Mouse (Mus musculus) C2C12 (cell line): ENCODE measurements around the gene Sde2.

Experiments used
- CEBPB ChIP-seq: IDR thresholded peaks from one replicate; pipeline ENCODE4 v1.6.1; 2011; ENCODE audit warnings: low read depth, mild to moderate bottlenecking, control low read depth, moderate library complexity
- CTCF ChIP-seq: IDR thresholded peaks from one replicate; pipeline ENCODE4 v1.5.1; 2011; ENCODE audit not compliant: control insufficient read depth, insufficient read depth, insufficient read length
- FOSL1 ChIP-seq: IDR thresholded peaks from one replicate; pipeline ENCODE4 v1.8.0; 2011; ENCODE audit warnings: mild to moderate bottlenecking, low read length; ENCODE audit not compliant: poor library complexity, insufficient read depth, severe bottlenecking
- MAX ChIP-seq: IDR thresholded peaks from one replicate; pipeline ENCODE4 v1.6.1; 2011; ENCODE audit warnings: mild to moderate bottlenecking, control low read depth
- MYOD1 ChIP-seq: IDR thresholded peaks from one replicate; pipeline ENCODE4 v1.6.1; 2011; ENCODE audit warnings: low read depth; ENCODE audit not compliant: control insufficient read depth, insufficient read length
- MYOG ChIP-seq: IDR thresholded peaks from one replicate; pipeline ENCODE4 v1.6.1; 2011; ENCODE audit not compliant: control insufficient read depth, insufficient read length; ENCODE audit errors: extremely low read depth
- USF1 ChIP-seq: IDR thresholded peaks from one replicate; pipeline ENCODE4 v1.6.1; 2011; ENCODE audit warnings: low read depth, mild to moderate bottlenecking, control low read depth, moderate library complexity

DNA sequence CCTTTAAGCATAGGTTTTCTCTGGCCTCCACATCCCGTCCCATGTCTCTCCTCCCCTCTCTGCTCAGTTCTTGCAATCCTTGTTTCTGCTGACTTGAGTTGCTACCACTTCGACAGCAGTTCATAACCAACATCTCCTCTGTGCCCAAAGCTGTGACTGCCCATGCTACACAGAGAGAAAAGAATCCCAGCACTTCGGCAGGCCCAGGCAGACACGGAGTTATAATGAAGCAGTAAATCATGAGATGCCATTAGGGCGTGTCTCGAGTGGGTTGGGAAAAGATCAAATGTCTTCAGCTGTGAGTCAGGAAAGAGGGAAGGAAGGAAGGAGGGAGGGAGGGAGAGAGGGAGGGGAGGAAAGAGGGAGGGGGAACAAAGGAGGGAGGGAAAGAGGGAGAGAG, 12.9 kb upstream of the Sde2 start:
- TF ChIP-seq CTCF (no peak), MAX (no peak), USF1 (no peak), MYOG (no peak), MYOD1 (no peak), FOSL1 (no peak), CEBPB (no peak)
